Mouse (Mus musculus) E14TG2a.4 (cell line): ENCODE data around the gene Lrrc75a.

Source experiments
- H3K27me3 ChIP-seq: 2 replicates; pipeline ENCODE4 v1.6.1; 2014; ENCODE audit warnings: low read length, control low read depth; ENCODE audit not compliant: insufficient read depth
- H3K36me3 ChIP-seq: 2 replicates; pipeline ENCODE4 v1.6.1; 2014; ENCODE audit warnings: low read length, control low read depth; ENCODE audit not compliant: insufficient read depth
- H3K4me1 ChIP-seq: replicated peaks from 2 replicates; pipeline ENCODE4 v1.6.1; 2014; ENCODE audit warnings: low read depth, low read length, control low read depth
- H3K4me3 ChIP-seq: replicated peaks from 2 replicates; pipeline ENCODE4 v1.5.1; 2014; ENCODE audit warnings: mild to moderate bottlenecking, low read length
- H3K9me3 ChIP-seq: 2 replicates; pipeline ENCODE4 v1.6.1; 2014; ENCODE audit warnings: low read length, control low read depth
- CTCF ChIP-seq: conservative IDR thresholded peaks from 2 replicates; pipeline ENCODE4 v1.5.1; 2014; ENCODE audit warnings: low read length
- NANOG ChIP-seq: IDR thresholded peaks from 2 replicates; pipeline ENCODE4 v1.6.1; 2014; ENCODE audit warnings: borderline replicate concordance, low read length, mixed read lengths
- POU5F1 ChIP-seq: IDR thresholded peaks from 2 replicates; pipeline ENCODE4 v1.6.1; 2014; ENCODE audit warnings: low read length, borderline replicate concordance

The Lrrc75a gene

GRCm38 (mm10) chr11:62647661-62648590 lies at the start of gene Lrrc75a:
Gene Lrrc75a (minus strand): TSS chr11:62648523.
- Histone ChIP-seq H3K4me1 (peaks cover 56% of the 10 kb centered on the region), H3K27me3 (no peaks in the 10 kb centered on the region), H3K36me3 (peaks cover 23% of the 10 kb centered on the region; the same call in 1 of the 2 replicates), H3K4me3 (peak within 1 kb of the TSS; percentile 92), H3K9me3 (no peaks in the 10 kb centered on the region)
- no peak for TF ChIP-seq CTCF
- TF ChIP-seq NANOG: no peak
- no peak for TF ChIP-seq POU5F1

GRCm38 (mm10) chr11:62695126-62695525 lies 46.8 kb upstream of the Lrrc75a start:
- Histone ChIP-seq H3K4me3 (no peak overlapping the region), H3K36me3 (no peaks in the 10 kb centered on the region), H3K27me3 (peaks cover 3% of the 10 kb centered on the region; the same call in 1 of the 2 replicates), H3K4me1 (peaks cover 7% of the 10 kb centered on the region; the same call in 1 of the 2 replicates), H3K9me3 (0 out of 2 replicates have a peak, but pooled peaks cover 3% of the 10 kb centered on the region)
- no peak for TF ChIP-seq NANOG
- peak; percentile 50 for TF ChIP-seq CTCF
- no peak for TF ChIP-seq POU5F1

GRCm38 (mm10) chr11:62693299-62694184 lies 45.2 kb upstream of the Lrrc75a start:
- Histone ChIP-seq H3K4me3 (no peak overlapping the region), H3K36me3 (no peaks in the 10 kb centered on the region), H3K27me3 (peaks cover 3% of the 10 kb centered on the region; the same call in 1 of the 2 replicates), H3K4me1 (peaks cover 7% of the 10 kb centered on the region; the same call in 1 of the 2 replicates), H3K9me3 (0 out of 2 replicates have a peak, but pooled peaks cover 3% of the 10 kb centered on the region)
- TF ChIP-seq NANOG (no peak), POU5F1 (no peak), CTCF (peak; percentile 56)

GRCm38 (mm10) chr11:62691592-62691991 lies 43.3 kb upstream of the Lrrc75a start:
- no peak for TF ChIP-seq POU5F1
- no peak for TF ChIP-seq CTCF
- TF ChIP-seq NANOG: no peak
- Histone ChIP-seq H3K4me3 (no peak overlapping the region), H3K27me3 (peaks cover 3% of the 10 kb centered on the region; the same call in 1 of the 2 replicates), H3K36me3 (no peaks in the 10 kb centered on the region), H3K9me3 (0 out of 2 replicates have a peak, but pooled peaks cover 3% of the 10 kb centered on the region), H3K4me1 (peaks cover 7% of the 10 kb centered on the region; the same call in 1 of the 2 replicates)

GRCm38 (mm10) chr11:62679954-62680353 lies 31.6 kb upstream of the Lrrc75a start:
- TF ChIP-seq POU5F1 (no peak), NANOG (no peak), CTCF (no peak)
- Histone ChIP-seq H3K36me3 (no peaks in the 10 kb centered on the region), H3K9me3 (no peaks in the 10 kb centered on the region), H3K4me3 (no peak overlapping the region), H3K27me3 (no peaks in the 10 kb centered on the region), H3K4me1 (peaks cover 13% of the 10 kb centered on the region; the same call in 1 of the 2 replicates)

GRCm38 (mm10) chr11:62678778-62679354 lies 30.5 kb upstream of the Lrrc75a start:
- Histone ChIP-seq H3K4me3 (no peak overlapping the region), H3K4me1 (peaks cover 16% of the 10 kb centered on the region; the same call in 1 of the 2 replicates), H3K9me3 (no peaks in the 10 kb centered on the region), H3K36me3 (no peaks in the 10 kb centered on the region), H3K27me3 (no peaks in the 10 kb centered on the region)
- no peak for TF ChIP-seq CTCF
- TF ChIP-seq NANOG: no peak
- TF ChIP-seq POU5F1: no peak

DNA sequence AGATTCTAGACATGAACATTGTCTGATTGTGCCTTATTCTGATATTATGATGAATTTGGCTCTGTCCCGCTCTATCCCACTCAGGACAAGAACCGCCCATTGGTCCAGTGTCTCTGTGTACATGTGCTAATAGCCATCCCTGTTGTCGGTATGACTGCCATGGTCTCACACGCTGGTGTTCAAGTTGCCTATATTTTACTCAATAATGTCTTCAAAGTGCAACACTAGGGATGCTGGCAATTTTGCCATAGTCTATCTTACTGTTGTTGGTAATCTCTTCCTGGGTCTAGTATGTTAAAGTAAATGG lies 27.9 kb upstream of the Lrrc75a start:
- no peaks in the 10 kb centered on the region for H3K36me3 ChIP-seq
- H3K27me3 ChIP-seq: 0 out of 2 replicates have a peak, but pooled peaks cover 7% of the 10 kb centered on the region
- H3K4me1 ChIP-seq: peaks cover 16% of the 10 kb centered on the region; the same call in 1 of the 2 replicates
- no peaks in the 10 kb centered on the region for H3K9me3 ChIP-seq
- TF ChIP-seq CTCF (no peak), NANOG (no peak), POU5F1 (no peak)
- H3K4me3 ChIP-seq: no peak overlapping the region
